Mouse (Mus musculus) left cerebral cortex, adult 8-10 months (tissue): ENCODE results near the gene Slc25a22. TPM values are rescaled to one million over a fixed set of nuclear protein-coding genes. Genes with fewer than 3 reads are reported as not detected.
A peak's percentile ranks its signal among the peaks of the same experiment; 100 is the strongest.
"Not testable (repeated sequence)": the region's sequence is repeated elsewhere in the genome, so short reads cannot be mapped to it uniquely, and the experiment has no call there.

Experiments used
- DNase-seq, 2 experiments: peaks; one replicate each; pipeline ENCODE4 v3.0.0; 2022; ENCODE audit warnings: low spot score in 2 of 2
- total RNA-seq, 4 experiments: library from RNA; stranded (reverse); gene quantifications; 2 replicates each; pipeline ENCODE4 v1.2.4; 2022

Gene Slc25a22
- total RNA-seq, 4 experiments from 2014 or later: 245 to 266 (median 253) TPM

DNA sequence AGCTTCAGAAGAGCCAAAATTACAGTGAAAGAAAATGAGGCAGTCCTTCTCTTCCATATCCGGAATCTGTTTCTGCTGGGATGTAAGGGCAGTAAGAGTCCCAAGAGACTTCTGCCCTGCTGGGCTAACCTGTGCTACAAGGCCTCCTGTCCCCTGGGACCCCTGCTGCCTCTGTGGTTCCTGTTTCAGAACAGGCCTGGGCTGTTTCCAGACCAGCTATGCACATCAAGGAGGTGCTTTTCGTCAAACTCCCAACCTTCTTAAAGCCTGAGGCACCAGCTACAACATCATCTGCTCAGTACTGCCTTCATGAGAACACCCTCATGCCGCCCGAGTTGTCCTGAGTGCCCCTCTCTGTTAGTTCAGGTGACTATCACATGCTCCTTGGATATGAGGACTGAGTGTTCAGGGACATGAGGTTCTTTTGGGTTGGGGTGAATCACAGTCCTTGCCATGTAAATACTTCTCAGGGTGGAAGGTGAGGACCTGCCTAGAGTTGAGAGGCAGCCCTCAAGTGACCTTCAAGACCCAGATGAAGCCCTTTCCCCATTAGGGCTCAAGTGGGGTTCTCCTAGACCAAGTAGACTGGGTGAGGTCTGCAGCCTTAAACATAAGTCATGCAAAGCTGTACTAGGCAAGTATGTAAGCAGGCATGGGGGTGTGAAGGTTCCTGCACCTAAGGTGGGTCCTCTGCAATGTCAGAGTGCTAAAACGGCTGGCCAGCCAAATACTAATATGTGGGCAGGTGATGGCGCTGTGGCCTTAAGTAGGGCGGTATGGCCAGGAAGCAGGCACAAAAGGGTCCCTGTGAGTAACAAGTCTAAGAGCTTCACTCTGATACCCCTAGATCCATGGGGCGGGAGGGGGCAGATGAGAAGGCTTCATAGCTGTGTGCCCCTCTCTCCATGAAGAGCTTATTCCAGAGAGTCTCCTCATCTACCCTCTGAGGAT, 19.7 kb downstream of the Slc25a22 start:
- DNase-seq: no peak

GRCm38 (mm10) chr7:141416144-141416841, 21.4 kb downstream of the Slc25a22 start:
- DNase-seq: no peak

DNA sequence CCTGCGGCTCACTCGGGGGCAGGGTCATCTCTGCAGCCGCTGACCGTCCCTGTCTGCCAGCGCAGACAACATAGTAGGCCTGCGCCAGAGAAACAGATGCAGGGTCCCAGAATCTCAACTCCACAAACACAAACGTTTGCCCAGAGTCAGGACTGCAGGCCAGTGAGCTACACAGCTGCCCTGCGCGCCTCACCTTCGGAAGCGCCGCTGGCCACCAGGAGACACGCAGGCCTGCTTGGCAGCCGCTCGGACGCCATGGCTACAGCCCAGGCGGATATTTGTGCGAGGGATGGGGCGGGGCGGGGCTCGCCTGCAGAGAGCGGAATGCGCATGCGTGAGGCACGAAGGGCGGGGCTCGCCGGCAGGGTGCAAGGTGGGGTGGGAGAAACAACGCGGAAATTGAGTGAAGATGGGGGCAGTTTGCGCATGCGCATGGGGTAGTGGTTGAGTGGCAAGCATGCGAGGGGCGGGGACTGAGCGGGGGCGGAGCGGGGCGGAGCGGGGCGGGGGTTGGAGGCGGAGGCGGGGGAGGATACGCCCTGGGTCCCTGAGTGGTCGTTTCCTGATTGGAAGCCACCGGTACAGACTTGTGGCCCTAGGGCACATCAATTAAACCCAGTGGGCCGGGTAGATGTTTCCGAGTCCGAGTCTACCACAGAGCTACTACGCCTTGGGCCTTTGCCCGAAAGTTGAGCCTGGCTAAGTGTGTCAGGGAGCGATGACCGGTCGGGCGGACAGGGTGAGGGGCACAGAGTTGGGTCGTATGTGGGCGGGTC, 23.7 kb downstream of the Slc25a22 start, which contains the start of gene Gatd1:
Gene Gatd1, minus strand, starts transcription at position 328 of the 776 bp plus-strand sequence.
- DNase-seq: peak; percentile 92 to 97

DNA sequence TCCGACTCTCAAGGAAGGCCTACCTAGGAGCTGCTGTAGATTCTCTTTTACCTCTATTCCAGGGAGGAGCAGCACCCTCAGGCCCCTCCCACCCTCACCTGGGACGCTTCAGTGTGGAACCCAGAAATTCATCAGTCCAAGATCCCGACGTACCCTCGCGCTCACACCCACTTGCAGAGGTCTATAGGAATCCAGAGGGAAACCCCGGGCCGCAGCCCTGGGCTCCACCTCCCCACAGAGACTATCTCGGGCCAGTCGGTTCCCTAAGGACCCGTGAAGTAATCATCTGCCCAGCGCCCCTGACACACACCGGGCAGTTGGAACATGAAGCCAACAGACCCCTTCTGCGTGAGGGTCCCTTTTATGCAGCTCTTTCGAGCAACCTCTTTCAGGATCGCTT, 24.4 kb downstream of the Slc25a22 start:
- DNase-seq: no peak

GRCm38 (mm10) chr7:141411667-141412066, 26.0 kb downstream of the Slc25a22 start:
- no peak for DNase-seq

- no peak for DNase-seq
Measured at GRCm38 (mm10) chr7:141410631-141411030, 27.1 kb downstream of the Slc25a22 start.

GRCm38 (mm10) chr7:141408833-141409232, 28.9 kb downstream of the Slc25a22 start:
- peak; percentile 72 to 74 for DNase-seq

GRCm38 (mm10) chr7:141407670-141408069, 30.0 kb downstream of the Slc25a22 start:
- not testable (repeated sequence) for DNase-seq

- no peak for DNase-seq
Measured at GRCm38 (mm10) chr7:141405466-141405865, 32.2 kb downstream of the Slc25a22 start.

DNA sequence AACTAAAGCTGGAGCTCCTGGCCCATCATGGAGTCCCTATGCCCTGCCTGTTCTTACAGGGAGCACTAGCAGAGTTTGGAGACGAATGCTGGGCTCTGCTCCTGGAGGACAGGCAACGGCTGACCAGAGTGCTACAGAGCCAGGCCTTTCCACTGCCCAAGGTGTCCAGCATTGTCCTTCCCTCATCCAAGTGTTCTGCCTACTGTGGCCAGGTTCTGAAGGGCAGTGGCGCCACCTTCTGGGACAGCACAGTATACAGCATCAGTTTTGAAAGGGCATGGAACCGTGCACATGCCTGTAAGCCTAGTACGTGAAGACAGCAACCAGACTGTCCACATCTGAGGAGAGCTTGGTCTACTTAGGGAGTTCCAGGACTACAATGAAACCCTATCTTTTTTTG, 34.4 kb downstream of the Slc25a22 start:
- DNase-seq: no peak

DNA sequence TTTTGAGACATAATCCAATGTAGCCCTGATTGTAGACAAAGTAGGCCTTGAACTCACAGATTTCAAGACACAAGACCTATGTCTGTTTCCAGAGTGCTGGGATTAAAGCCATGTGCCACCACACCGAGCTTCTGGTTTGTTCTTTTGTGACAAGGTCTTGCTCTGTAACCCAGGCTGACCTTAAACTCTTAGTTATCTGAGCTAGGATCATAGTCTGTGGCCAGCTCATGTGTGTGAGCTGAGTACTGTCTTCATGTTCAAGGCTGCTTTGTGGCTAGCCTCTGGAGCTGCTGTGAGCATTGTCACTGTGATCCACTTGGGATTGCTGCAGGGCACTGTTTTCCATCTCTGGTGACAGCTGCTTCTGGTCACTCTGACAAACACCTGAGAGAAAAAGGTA, 42.3 kb downstream of the Slc25a22 start:
- DNase-seq: no peak

DNA sequence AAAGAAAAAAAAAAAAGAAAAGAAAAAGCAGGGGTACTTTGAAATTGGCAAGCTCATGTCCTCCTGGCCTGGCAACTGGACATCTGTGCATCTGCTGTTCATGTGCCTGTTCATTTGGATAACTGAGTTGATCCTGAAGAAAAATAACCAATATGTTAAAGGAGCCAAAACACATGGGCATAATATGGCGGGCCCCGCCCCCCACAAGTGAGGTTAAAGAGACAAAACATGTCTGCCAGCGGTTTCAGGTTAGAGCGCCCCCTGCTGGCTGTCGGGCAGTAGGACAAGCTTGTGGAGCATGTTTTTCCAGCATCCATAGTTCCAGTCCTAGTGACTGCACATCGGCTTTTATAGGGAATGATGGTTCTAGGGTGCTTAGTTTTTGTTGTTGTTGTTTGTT, 42.9 kb downstream of the Slc25a22 start:
- no peak for DNase-seq

DNA sequence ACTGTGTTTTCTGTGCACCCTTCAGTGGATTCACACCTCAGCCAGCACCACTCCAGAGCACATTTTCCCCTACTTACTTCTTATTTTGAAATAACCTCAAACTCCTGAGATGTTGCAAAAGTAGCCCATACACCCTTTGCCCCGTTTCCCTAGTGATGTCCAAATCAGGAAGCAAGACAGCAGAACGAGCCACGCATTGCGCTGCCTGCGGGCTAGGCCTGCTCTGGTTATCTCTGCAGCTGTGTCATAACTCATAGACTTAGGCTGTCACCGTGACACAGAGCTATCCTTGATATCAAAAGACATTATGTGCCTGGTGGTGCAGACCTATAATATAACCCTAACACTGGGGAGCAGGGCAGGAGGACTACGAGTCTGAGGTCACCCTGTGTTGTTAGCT, 43.5 kb downstream of the Slc25a22 start:
- DNase-seq: no peak

- no peak for DNase-seq
Measured at GRCm38 (mm10) chr7:141392552-141393222, 45.0 kb downstream of the Slc25a22 start.

DNA sequence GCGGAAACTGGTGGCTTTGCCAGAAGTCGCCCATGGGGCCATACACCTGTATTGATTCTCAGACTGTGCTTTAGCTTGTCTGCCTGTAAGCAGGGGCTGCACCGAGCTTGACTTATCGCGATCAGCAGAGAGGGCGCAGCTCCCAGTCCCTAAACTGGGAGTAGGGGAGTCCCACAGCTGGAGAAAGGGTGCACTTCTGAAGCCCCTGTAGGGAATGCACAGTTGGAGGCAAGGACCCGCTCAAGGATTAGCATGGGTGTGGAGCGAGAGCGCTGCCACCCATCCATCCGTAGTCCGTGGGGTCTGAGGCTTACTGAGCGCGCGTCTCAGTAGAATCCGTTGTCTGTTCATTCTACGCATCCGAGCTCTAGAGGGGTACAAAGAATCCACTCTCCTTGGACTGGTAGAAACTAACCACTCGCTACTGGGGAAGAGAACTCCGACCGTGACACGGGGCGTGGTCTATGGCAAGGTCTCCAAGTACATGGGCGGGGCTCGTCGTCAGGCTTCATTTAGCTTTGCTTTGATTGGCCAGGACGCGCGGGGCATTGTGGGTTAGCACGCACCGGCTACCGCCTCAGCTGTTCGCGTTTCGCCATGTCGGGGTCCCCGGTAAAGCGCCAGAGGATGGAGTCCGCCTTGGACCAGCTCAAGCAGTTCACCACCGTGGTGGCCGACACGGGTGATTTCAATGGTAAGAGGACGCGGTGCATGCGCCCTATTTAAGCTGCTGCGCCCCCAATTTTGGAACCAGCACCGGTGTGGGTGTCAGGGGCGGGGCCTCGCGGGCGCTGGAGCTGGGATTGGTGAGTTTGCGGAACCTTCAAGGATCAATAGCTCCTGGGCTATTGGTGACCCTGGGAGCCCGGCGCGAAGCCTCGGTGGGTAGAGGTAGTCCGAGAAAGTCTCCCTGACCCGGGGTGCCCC, 45.8 kb downstream of the Slc25a22 start, which contains the start of gene Taldo1:
Gene Taldo1, plus strand, starts transcription at position 575 of the 927 bp plus-strand sequence.
- DNase-seq: peak; percentile 94 to 95

DNA sequence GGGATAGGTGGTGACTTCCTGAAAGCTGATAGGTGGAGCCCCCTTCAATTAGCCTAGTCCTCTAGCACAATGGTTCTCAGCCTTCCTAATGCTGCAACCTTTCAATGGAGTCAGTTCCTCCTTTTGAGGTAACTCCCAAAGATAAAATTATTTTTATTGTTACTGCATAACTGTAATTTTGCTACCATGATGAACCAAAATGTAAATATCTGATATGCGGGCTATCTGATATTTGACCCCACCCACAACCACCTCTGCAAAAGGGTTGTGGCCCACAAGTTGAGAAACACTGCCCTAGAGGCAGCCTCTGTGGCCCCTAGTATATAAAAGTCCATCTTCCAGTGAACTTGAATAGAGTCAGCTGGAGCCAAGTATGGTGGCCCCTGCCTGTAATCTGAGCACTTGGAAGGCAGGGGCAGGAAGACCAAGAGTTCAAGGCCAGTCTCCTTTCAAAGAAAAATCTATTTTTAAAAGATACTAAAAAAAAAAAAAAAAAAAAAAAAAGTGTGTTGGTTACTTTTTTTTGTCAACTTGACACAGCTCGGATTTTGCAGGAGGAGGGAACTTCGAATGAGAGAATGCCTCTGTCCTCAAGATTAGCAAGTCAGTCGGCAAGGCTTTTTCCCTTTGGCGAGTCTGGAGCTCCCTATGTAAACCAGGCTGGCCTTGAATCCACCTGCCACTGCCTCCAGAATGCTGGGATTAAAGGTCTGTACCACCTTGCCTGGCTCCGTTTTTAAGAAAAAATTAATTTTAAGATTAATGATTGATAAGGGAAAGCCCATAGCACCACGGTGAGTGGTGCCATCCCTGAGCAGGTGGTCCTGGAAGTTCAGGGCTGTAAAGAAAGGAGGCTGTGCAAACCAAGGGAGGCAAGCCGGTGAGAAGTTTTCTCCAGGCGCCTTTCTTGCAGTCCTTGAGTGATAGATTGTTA, 47.1 kb downstream of the Slc25a22 start:
- DNase-seq: no peak

GRCm38 (mm10) chr7:141388487-141389109, 49.1 kb downstream of the Slc25a22 start:
- no peak for DNase-seq

GRCm38 (mm10) chr7:141387807-141388486, 49.7 kb downstream of the Slc25a22 start:
- DNase-seq: no peak
